Mouse (Mus musculus): ENCODE measurements at regions not wholly inside any gene's neighbourhood (a gene's known extent, or its start where the extent isn't known, plus 50 kb on each side); places are given as distances from the start of the nearest gene placed in this dataset.
A peak's percentile ranks its signal among the peaks of the same experiment; 100 is the strongest.

- no peak for TF ChIP-seq TCF12 (IDR thresholded peaks at IDR 0.05; ENCODE audit: low read depth, low read length)
- TF ChIP-seq MXI1 (IDR thresholded peaks at IDR 0.05; ENCODE audit: low read depth, low read length), result no peak
These were observed 261.8 kb upstream of the Sox11 start (continued) for GRCm38 (mm10) chr12:27604061-27604679.

- Histone ChIP-seq H3K27ac (ENCODE audit: control insufficient read depth, low read depth, low read length) (no peak overlapping the region), H3K36me3 (ENCODE audit: control insufficient read depth in 1 of 2, insufficient read depth in 2 of 2, low read length in 2 of 2) (no peaks in the 10 kb centered on the region), H3K27me3 (ENCODE audit: control insufficient read depth in 1 of 2, insufficient read depth in 2 of 2, low read length in 2 of 2) (no peaks in the 10 kb centered on the region), H3K9me3 (replicated peaks; ENCODE audit: insufficient read depth, low read length) (no peaks in the 10 kb centered on the region), H3K9ac (ENCODE audit: control insufficient read depth, low read depth, low read length, poor library complexity, severe bottlenecking) (no peak overlapping the region), H3K4me1 (ENCODE audit: control insufficient read depth in 1 of 2, insufficient read depth in 2 of 2, low read length in 2 of 2) (no peaks in the 10 kb centered on the region), H3K4me3 (ENCODE audit: control insufficient read depth in 1 of 2, insufficient read depth in 1 of 2, low read depth in 2 of 2, low read length in 2 of 2) (no peak overlapping the region), H3K79me2 (ENCODE audit: control insufficient read depth, insufficient read depth, low read length, poor library complexity) (no peaks in the 10 kb centered on the region)
- DNase-seq (ENCODE audit: low read depth, low spot score), result no peak
- TF ChIP-seq SMC3 (IDR thresholded peaks at IDR 0.05; ENCODE audit: low read depth, low read length), result peak; percentile 3; the same call in 1 of the 2 replicates
- TF ChIP-seq MEF2A (IDR thresholded peaks at IDR 0.05; ENCODE audit: extremely low read depth, insufficient replicate concordance, low read depth, low read length, poor library complexity, severe bottlenecking), result no peak
- TF ChIP-seq CTCF (IDR thresholded peaks at IDR 0.05 in 2 of 3, conservative IDR thresholded peaks at IDR 0.05 in 1 of 3; ENCODE audit: control insufficient read depth in 1 of 3, insufficient read depth in 1 of 3, low read depth in 2 of 3, low read length in 3 of 3, poor library complexity in 1 of 3, severe bottlenecking in 1 of 3), result peak in 2 of 3 experiments; percentile 11 to 30; a peak in 1 of 6 replicates
- TF ChIP-seq MAFK (IDR thresholded peaks at IDR 0.05; ENCODE audit: borderline replicate concordance, low read depth, low read length), result no peak
These were observed 256.8 kb upstream of the Sox11 start for GRCm38 (mm10) chr12:27599149-27599548.

- Histone ChIP-seq H3K9me3 (replicated peaks; ENCODE audit: insufficient read depth, low read length) (no peaks in the 10 kb centered on the region), H3K27me3 (ENCODE audit: control insufficient read depth in 1 of 2, insufficient read depth in 2 of 2, low read length in 2 of 2) (no peaks in the 10 kb centered on the region), H3K9ac (ENCODE audit: control insufficient read depth, low read depth, low read length, poor library complexity, severe bottlenecking) (no peak overlapping the region), H3K27ac (ENCODE audit: control insufficient read depth, low read depth, low read length) (no peak overlapping the region), H3K79me2 (ENCODE audit: control insufficient read depth, insufficient read depth, low read length, poor library complexity) (no peaks in the 10 kb centered on the region), H3K36me3 (ENCODE audit: control insufficient read depth in 1 of 2, insufficient read depth in 2 of 2, low read length in 2 of 2) (no peaks in the 10 kb centered on the region), H3K4me1 (ENCODE audit: control insufficient read depth in 1 of 2, insufficient read depth in 2 of 2, low read length in 2 of 2) (no peaks in the 10 kb centered on the region), H3K4me3 (ENCODE audit: control insufficient read depth in 1 of 2, insufficient read depth in 1 of 2, low read depth in 2 of 2, low read length in 2 of 2) (no peak overlapping the region)
- no peak for DNase-seq (ENCODE audit: low read depth, low spot score)
- TF ChIP-seq SMC3 (IDR thresholded peaks at IDR 0.05; ENCODE audit: low read depth, low read length) (no peak), POLR2AphosphoS5 (IDR thresholded peaks at IDR 0.05; ENCODE audit: borderline replicate concordance, low read depth, low read length) (no peak), TAL1 (IDR thresholded peaks at IDR 0.05; ENCODE audit: low read length) (no peak), UBTF (IDR thresholded peaks at IDR 0.05; ENCODE audit: borderline replicate concordance, insufficient read depth, low read depth, low read length) (no peak), RAD21 (IDR thresholded peaks at IDR 0.05; ENCODE audit: low read depth, low read length) (no peak), ZMIZ1 (IDR thresholded peaks at IDR 0.05; ENCODE audit: low read depth, low read length) (no peak)
These were observed 255.5 kb upstream of the Sox11 start for GRCm38 (mm10) chr12:27597878-27598277.

GRCm38 (mm10) chr12:27597322-27597721, 254.9 kb upstream of the Sox11 start:
- Histone ChIP-seq H3K9ac (ENCODE audit: control insufficient read depth, low read depth, low read length, poor library complexity, severe bottlenecking) (no peak overlapping the region), H3K4me3 (ENCODE audit: control insufficient read depth in 1 of 2, insufficient read depth in 1 of 2, low read depth in 2 of 2, low read length in 2 of 2) (no peak overlapping the region), H3K9me3 (replicated peaks; ENCODE audit: insufficient read depth, low read length) (no peaks in the 10 kb centered on the region), H3K36me3 (ENCODE audit: control insufficient read depth in 1 of 2, insufficient read depth in 2 of 2, low read length in 2 of 2) (no peaks in the 10 kb centered on the region), H3K27ac (ENCODE audit: control insufficient read depth, low read depth, low read length) (no peak overlapping the region), H3K27me3 (ENCODE audit: control insufficient read depth in 1 of 2, insufficient read depth in 2 of 2, low read length in 2 of 2) (no peaks in the 10 kb centered on the region), H3K4me1 (ENCODE audit: control insufficient read depth in 1 of 2, insufficient read depth in 2 of 2, low read length in 2 of 2) (no peaks in the 10 kb centered on the region), H3K79me2 (ENCODE audit: control insufficient read depth, insufficient read depth, low read length, poor library complexity) (no peaks in the 10 kb centered on the region)
- DNase-seq (ENCODE audit: low read depth, low spot score), result no peak
- TF ChIP-seq USF1 (IDR thresholded peaks at IDR 0.05; ENCODE audit: low read depth, low read length), result no peak
- TF ChIP-seq SMC3 (IDR thresholded peaks at IDR 0.05; ENCODE audit: low read depth, low read length), result no peak
- TF ChIP-seq NELFE (IDR thresholded peaks at IDR 0.05; ENCODE audit: low read depth, low read length), result no peak
- no peak for TF ChIP-seq MAZ (IDR thresholded peaks at IDR 0.05; ENCODE audit: low read depth, low read length)
- TF ChIP-seq MXI1 (IDR thresholded peaks at IDR 0.05; ENCODE audit: low read depth, low read length), result no peak
- no peak for TF ChIP-seq GABPA (IDR thresholded peaks at IDR 0.05; ENCODE audit: low read depth, low read length)
- no peak for TF ChIP-seq MYB (IDR thresholded peaks at IDR 0.05; ENCODE audit: low read depth, low read length)
- no peak for TF ChIP-seq ZC3H11A (IDR thresholded peaks at IDR 0.05; ENCODE audit: low read depth, low read length)
- no peak for TF ChIP-seq JUND (IDR thresholded peaks at IDR 0.05; ENCODE audit: low read depth, low read length)
- no peak for TF ChIP-seq POLR2A (IDR thresholded peaks at IDR 0.05; ENCODE audit: control insufficient read depth in 1 of 2, insufficient read depth in 1 of 2, low read depth in 1 of 2, low read length in 2 of 2, poor library complexity in 1 of 2)
- TF ChIP-seq TCF12 (IDR thresholded peaks at IDR 0.05; ENCODE audit: low read depth, low read length), result no peak

Measured in MEL (cell line).